Mouse (Mus musculus): ENCODE results near the gene Plcb3. TPM values are rescaled to one million over a fixed set of nuclear protein-coding genes. Genes with fewer than 3 reads are reported as not detected.

Gene Plcb3
- polyA plus RNA-seq, 1 experiment = 22.7 TPM

GRCm38 (mm10) chr19:6934195-6934977, 41.9 kb downstream of the Plcb3 start, which contains the start of gene Kcnk4:
Gene Kcnk4, minus strand, starts transcription at chr19:6934515.
- DNase-seq (ENCODE audit: low read depth) = no peak
- TF ChIP-seq POLR2A (IDR thresholded peaks at IDR 0.05; ENCODE audit: borderline replicate concordance, extremely low read depth, insufficient read depth, insufficient read length, poor library complexity, severe bottlenecking) = no peak
- TF ChIP-seq CTCF (IDR thresholded peaks at IDR 0.05; ENCODE audit: borderline replicate concordance, extremely low read depth, insufficient read depth, insufficient read length) = no peak

DNA sequence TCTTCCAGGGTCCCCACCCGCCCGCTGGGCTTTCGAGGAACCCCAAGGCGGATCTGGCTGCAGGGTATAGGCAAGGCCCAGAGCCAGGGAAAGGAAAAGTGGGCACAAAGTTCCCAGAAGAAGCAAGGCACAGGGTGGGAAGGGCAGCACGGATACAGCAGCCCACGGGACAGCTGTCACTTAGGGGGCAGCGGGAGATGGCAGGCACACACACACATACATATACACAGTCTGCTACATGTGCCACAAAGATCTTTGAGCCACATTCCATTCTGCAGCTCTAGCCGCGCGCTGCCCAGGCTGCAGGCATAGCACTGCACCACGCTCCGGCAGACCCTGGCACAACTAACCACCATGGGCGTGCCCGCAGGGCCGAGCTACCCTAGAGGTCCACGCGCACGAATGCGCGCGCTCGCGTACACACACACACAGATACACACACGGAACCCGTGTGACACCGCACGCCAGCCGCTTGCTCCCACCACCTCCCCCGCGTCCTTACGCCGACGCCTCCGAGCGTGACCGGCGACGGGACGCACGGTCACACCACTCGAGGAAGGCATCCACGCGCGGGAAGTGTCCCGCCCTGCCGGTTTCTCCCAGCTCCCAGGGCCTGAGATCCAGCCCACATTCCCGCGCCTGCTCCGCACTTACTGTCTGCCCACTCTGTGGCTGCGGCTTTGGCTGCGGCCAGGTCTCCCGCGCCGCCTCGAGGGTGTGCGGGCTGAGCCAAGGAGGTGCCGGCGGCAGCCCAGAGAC, 42.7 kb downstream of the Plcb3 start:
- TF ChIP-seq POLR2A (IDR thresholded peaks at IDR 0.05; ENCODE audit: borderline replicate concordance, extremely low read depth, insufficient read depth, insufficient read length, poor library complexity, severe bottlenecking) = no peak
- TF ChIP-seq CTCF (IDR thresholded peaks at IDR 0.05; ENCODE audit: borderline replicate concordance, extremely low read depth, insufficient read depth, insufficient read length) = no peak
- DNase-seq (ENCODE audit: low read depth) = no peak

GRCm38 (mm10) chr19:6933102-6933435, 43.2 kb downstream of the Plcb3 start:
- no peak for TF ChIP-seq CTCF (IDR thresholded peaks at IDR 0.05; ENCODE audit: borderline replicate concordance, extremely low read depth, insufficient read depth, insufficient read length)
- TF ChIP-seq POLR2A (IDR thresholded peaks at IDR 0.05; ENCODE audit: borderline replicate concordance, extremely low read depth, insufficient read depth, insufficient read length, poor library complexity, severe bottlenecking) = no peak
- no peak for DNase-seq (ENCODE audit: low read depth)

DNA sequence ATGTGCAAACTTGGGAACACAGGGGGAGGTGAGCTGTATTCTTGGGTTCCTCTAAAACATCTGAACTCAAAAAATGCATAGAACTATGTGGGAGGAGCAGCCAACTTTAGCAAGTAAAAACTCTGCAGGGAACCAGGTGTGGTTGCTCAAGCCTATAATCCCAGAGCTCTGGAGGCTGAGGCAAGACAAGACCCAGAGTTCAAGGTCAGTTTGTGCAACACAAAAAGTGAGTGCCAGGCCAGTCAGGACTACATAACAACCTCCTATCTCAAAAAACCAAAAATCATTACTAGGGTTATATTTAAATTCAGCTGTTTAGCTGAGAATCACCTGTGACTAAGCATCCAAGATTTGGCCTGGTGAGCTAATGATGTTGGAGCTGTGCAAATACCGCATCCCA, 44.3 kb downstream of the Plcb3 start:
- TF ChIP-seq CTCF (IDR thresholded peaks at IDR 0.05; ENCODE audit: borderline replicate concordance, extremely low read depth, insufficient read depth, insufficient read length) (no peak), POLR2A (IDR thresholded peaks at IDR 0.05; ENCODE audit: borderline replicate concordance, extremely low read depth, insufficient read depth, insufficient read length, poor library complexity, severe bottlenecking) (no peak)
- no peak for DNase-seq (ENCODE audit: low read depth)

- DNase-seq (ENCODE audit: low read depth) = no peak
- TF ChIP-seq CTCF (IDR thresholded peaks at IDR 0.05; ENCODE audit: borderline replicate concordance, extremely low read depth, insufficient read depth, insufficient read length) (no peak), POLR2A (IDR thresholded peaks at IDR 0.05; ENCODE audit: borderline replicate concordance, extremely low read depth, insufficient read depth, insufficient read length, poor library complexity, severe bottlenecking) (no peak)
These were observed 45.3 kb downstream of the Plcb3 start for GRCm38 (mm10) chr19:6931002-6931401.

DNA sequence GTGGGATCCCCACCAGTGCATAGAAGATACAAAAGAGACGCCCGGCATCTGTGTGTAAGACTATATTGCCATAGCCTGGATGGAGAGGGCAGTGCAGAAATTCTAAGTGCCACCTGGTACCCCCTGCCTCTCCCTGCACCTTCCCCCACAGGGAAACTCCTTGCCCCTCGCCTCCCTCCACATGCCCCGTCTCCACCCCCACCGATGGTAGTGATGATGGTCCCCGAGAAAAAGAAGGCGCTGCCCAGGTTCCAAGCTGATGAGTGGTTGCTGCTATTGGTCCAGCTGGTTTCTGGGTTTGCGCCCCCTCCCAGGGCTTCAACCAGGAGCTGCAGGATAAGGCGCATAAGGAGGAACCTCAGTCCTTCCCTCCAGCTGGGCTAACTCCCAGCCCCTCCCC, 48.2 kb downstream of the Plcb3 start:
- no peak for DNase-seq (ENCODE audit: low read depth)
- no peak for TF ChIP-seq CTCF (IDR thresholded peaks at IDR 0.05; ENCODE audit: borderline replicate concordance, extremely low read depth, insufficient read depth, insufficient read length)
- TF ChIP-seq POLR2A (IDR thresholded peaks at IDR 0.05; ENCODE audit: borderline replicate concordance, extremely low read depth, insufficient read depth, insufficient read length, poor library complexity, severe bottlenecking) = no peak

- DNase-seq (ENCODE audit: low read depth) = peak; percentile 43
- TF ChIP-seq POLR2A (IDR thresholded peaks at IDR 0.05; ENCODE audit: borderline replicate concordance, extremely low read depth, insufficient read depth, insufficient read length, poor library complexity, severe bottlenecking) (no peak), CTCF (IDR thresholded peaks at IDR 0.05; ENCODE audit: borderline replicate concordance, extremely low read depth, insufficient read depth, insufficient read length) (no peak)
These were observed 49.6 kb downstream of the Plcb3 start for GRCm38 (mm10) chr19:6926559-6927255.

- TF ChIP-seq POLR2A (IDR thresholded peaks at IDR 0.05; ENCODE audit: borderline replicate concordance, extremely low read depth, insufficient read depth, insufficient read length, poor library complexity, severe bottlenecking) (no peak), CTCF (IDR thresholded peaks at IDR 0.05; ENCODE audit: borderline replicate concordance, extremely low read depth, insufficient read depth, insufficient read length) (no peak)
- no peak for DNase-seq (ENCODE audit: low read depth)
These were observed 50.5 kb downstream of the Plcb3 start for GRCm38 (mm10) chr19:6925611-6926329.

- TF ChIP-seq POLR2A (IDR thresholded peaks at IDR 0.05; ENCODE audit: borderline replicate concordance, extremely low read depth, insufficient read depth, insufficient read length, poor library complexity, severe bottlenecking) = no peak
- TF ChIP-seq CTCF (IDR thresholded peaks at IDR 0.05; ENCODE audit: borderline replicate concordance, extremely low read depth, insufficient read depth, insufficient read length) = no peak
- DNase-seq (ENCODE audit: low read depth) = no peak
These were observed 51.0 kb downstream of the Plcb3 start, which contains the start of gene Catsperz for GRCm38 (mm10) chr19:6925307-6925573. Gene Catsperz, minus strand, starts transcription at chr19:6925380.

- DNase-seq (ENCODE audit: low read depth) = peak; percentile 85
- peak; percentile 85 for TF ChIP-seq CTCF (IDR thresholded peaks at IDR 0.05; ENCODE audit: borderline replicate concordance, extremely low read depth, insufficient read depth, insufficient read length)
- TF ChIP-seq POLR2A (IDR thresholded peaks at IDR 0.05; ENCODE audit: borderline replicate concordance, extremely low read depth, insufficient read depth, insufficient read length, poor library complexity, severe bottlenecking) = no peak
These were observed 51.6 kb downstream of the Plcb3 start for GRCm38 (mm10) chr19:6924461-6925306.
